ENCODE assay signal across 14 mouse cellular contexts in the genomic region with DNA sequence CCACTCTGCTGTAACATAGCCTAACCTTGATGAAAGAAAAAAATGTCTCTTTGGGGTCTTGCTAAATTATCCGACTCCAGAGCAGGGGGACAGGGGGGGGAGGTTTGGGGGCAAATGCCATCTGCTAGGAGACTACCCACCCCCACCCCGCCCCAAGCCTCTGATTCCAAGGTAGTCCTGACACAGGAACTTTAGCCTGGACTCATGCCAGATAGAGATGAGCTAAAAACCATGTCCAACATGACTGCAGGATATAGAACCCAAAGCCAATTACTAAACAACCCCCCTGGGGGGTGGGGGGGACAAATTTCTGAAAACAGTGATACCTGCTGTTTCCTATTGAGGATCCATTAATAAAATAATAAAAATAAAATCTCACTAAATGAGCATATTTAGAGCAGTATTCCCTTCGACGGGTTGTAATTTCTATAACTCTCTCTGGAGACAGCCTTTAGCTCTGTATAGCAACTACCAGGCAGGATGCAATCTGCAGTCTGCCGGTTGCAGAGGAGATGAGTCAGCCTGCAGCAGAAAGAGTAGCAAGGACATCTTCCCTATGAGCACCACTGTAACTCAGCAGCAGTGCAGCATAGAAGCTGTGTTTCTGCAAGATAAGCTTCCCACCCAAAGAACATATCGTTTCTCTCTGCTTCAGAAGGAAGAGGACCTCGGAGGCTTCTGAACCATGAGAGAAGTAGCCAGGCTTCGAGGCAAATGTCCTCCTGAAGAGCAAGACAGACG. TPM values are rescaled to one million over a fixed set of nuclear protein-coding genes. Genes with fewer than 3 reads are reported as not detected.
DNase-seq lines count a peak whose midpoint lies in the region; ATAC-seq and TF ChIP-seq lines count a peak whose summit lies in the region.
"Had no signal": no experiment of that assay in that cellular context is flagged by ENCODE, and none has a peak within 500 bp of the region (broad histone marks: within the 10 kb centered on the region; RNA-seq: fewer than 3 reads in every experiment).

No protein-coding gene starts in this region.

- no peaks in the 10 kb centered on the region for H3K79me2 ChIP-seq in MEL (ENCODE audit: control insufficient read depth, insufficient read depth, low read length, poor library complexity)

- no peak for TF ChIP-seq RAD21 in MEL (IDR thresholded peaks at IDR 0.05; ENCODE audit: low read depth, low read length)

- no peak for DNase-seq in hindbrain, embryonic 10.5 days (ENCODE audit: low spot score)
- DNase-seq in hindbrain, embryonic 11.5 days (ENCODE audit: low spot score): no peak
- peak; percentile 63 for DNase-seq in MEL (ENCODE audit: low read depth, low spot score)
- peak; percentile 25 for DNase-seq in liver, postnatal 0 days
- DNase-seq in kidney, postnatal 4 days: no peak
- DNase-seq in cerebellum, postnatal 14 days: no peak
- no peak for DNase-seq in kidney, postnatal 14 days

- H3K9ac ChIP-seq in hindbrain, embryonic 11.5 days (ENCODE audit: low read depth, low read length): no peak overlapping the region
- no peak overlapping the region for H3K9ac ChIP-seq in MEL (ENCODE audit: control insufficient read depth, low read depth, low read length, poor library complexity, severe bottlenecking)
- peak overlapping the region; percentile 21; the same call in 1 of the 2 replicates for H3K9ac ChIP-seq in liver, postnatal 0 days (replicated peaks)

- peak; percentile 33 to 57; a peak in 3 of 4 replicates for TF ChIP-seq EP300 in MEL (IDR thresholded peaks at IDR 0.05; ENCODE audit: low read depth in 1 of 2, low read length in 2 of 2)
- peak; percentile 87 for TF ChIP-seq EP300 in liver, postnatal 0 days (IDR thresholded peaks at IDR 0.05; ENCODE audit: low read depth)

- H3K27me3 ChIP-seq in hindbrain, embryonic 10.5 days (ENCODE audit: insufficient read depth, poor library complexity, severe bottlenecking): no peaks in the 10 kb centered on the region
- H3K27me3 ChIP-seq in hindbrain, embryonic 11.5 days (ENCODE audit: control insufficient read depth, insufficient read depth, low read length): no peaks in the 10 kb centered on the region
- H3K27me3 ChIP-seq in MEL (ENCODE audit: control insufficient read depth in 1 of 2, insufficient read depth in 2 of 2, low read length in 2 of 2): no peaks in the 10 kb centered on the region
- no peaks in the 10 kb centered on the region for H3K27me3 ChIP-seq in liver, postnatal 0 days (ENCODE audit: insufficient read depth, low read length)

- TF ChIP-seq POLR2A in MEL (IDR thresholded peaks at IDR 0.05; ENCODE audit: control insufficient read depth in 1 of 2, insufficient read depth in 1 of 2, low read depth in 1 of 2, low read length in 2 of 2, poor library complexity in 1 of 2): no peak

- peak overlapping the region; percentile 56; the same call in 1 of the 2 replicates for H3K27ac ChIP-seq in hindbrain, embryonic 10.5 days
- H3K27ac ChIP-seq in hindbrain, embryonic 11.5 days (ENCODE audit: low read depth, low read length): no peak overlapping the region
- no peak overlapping the region for H3K27ac ChIP-seq in MEL (ENCODE audit: control insufficient read depth, low read depth, low read length)
- H3K27ac ChIP-seq in liver, postnatal 0 days (ENCODE audit: low read depth): peak overlapping the region; percentile 80
- H3K27ac ChIP-seq: forebrain, embryonic 10.5 days had no signal

- H3K36me3 ChIP-seq in hindbrain, embryonic 10.5 days: no peaks in the 10 kb centered on the region
- no peaks in the 10 kb centered on the region for H3K36me3 ChIP-seq in hindbrain, embryonic 11.5 days (ENCODE audit: control insufficient read depth, insufficient read depth, low read length)
- H3K36me3 ChIP-seq in MEL (ENCODE audit: control insufficient read depth in 1 of 2, insufficient read depth in 2 of 2, low read length in 2 of 2): peaks cover 0 to 6% of the 10 kb centered on the region in 2 experiments; a peak in 2 of 4 replicates
- no peaks in the 10 kb centered on the region for H3K36me3 ChIP-seq in liver, postnatal 0 days (replicated peaks; ENCODE audit: insufficient read depth, low read length)
- H3K36me3 ChIP-seq: forebrain, embryonic 10.5 days had no signal

- no peaks in the 10 kb centered on the region for H3K9me3 ChIP-seq in hindbrain, embryonic 10.5 days
- H3K9me3 ChIP-seq in hindbrain, embryonic 11.5 days (ENCODE audit: control insufficient read depth, low read length): no peaks in the 10 kb centered on the region
- no peaks in the 10 kb centered on the region for H3K9me3 ChIP-seq in MEL (replicated peaks; ENCODE audit: insufficient read depth, low read length)
- H3K9me3 ChIP-seq in liver, postnatal 0 days (ENCODE audit: low read length): no peaks in the 10 kb centered on the region
- H3K9me3 ChIP-seq: forebrain, embryonic 10.5 days had no signal

- 74% methylated on average over 9 of the region's 9 CpGs for WGBS in hindbrain, embryonic 10.5 days
- 76% methylated on average over 9 of the region's 9 CpGs for WGBS in hindbrain, embryonic 11.5 days
- 54% methylated on average over 9 of the region's 9 CpGs for WGBS in liver, postnatal 0 days (ENCODE audit: insufficient replicate concordance)

- H3K4me2 ChIP-seq in hindbrain, embryonic 11.5 days (replicated peaks; ENCODE audit: low read depth, low read length): no peak overlapping the region
- peak overlapping the region; percentile 70 for H3K4me2 ChIP-seq in liver, postnatal 0 days (ENCODE audit: low read depth, low read length)

- H3K4me1 ChIP-seq in hindbrain, embryonic 10.5 days (replicated peaks): peaks cover 13% of the 10 kb centered on the region; the same call in 1 of the 2 replicates
- no peaks in the 10 kb centered on the region for H3K4me1 ChIP-seq in hindbrain, embryonic 11.5 days (replicated peaks; ENCODE audit: control insufficient read depth, insufficient read depth, low read length)
- H3K4me1 ChIP-seq in MEL (ENCODE audit: control insufficient read depth in 1 of 2, insufficient read depth in 2 of 2, low read length in 2 of 2): peaks cover 0 to 16% of the 10 kb centered on the region in 2 experiments; a peak in 2 of 4 replicates
- H3K4me1 ChIP-seq in liver, postnatal 0 days (ENCODE audit: insufficient read depth): peaks cover 11% of the 10 kb centered on the region

- no peak for TF ChIP-seq CTCF in MEL (IDR thresholded peaks at IDR 0.05 in 2 of 3, conservative IDR thresholded peaks at IDR 0.05 in 1 of 3; ENCODE audit: control insufficient read depth in 1 of 3, insufficient read depth in 1 of 3, low read depth in 2 of 3, low read length in 3 of 3, poor library complexity in 1 of 3, severe bottlenecking in 1 of 3)
- TF ChIP-seq CTCF in liver, postnatal 0 days (IDR thresholded peaks at IDR 0.05; ENCODE audit: low read depth): no peak

- no peak for ATAC-seq in hindbrain, embryonic 11.5 days (ENCODE audit: low FRiP score)
- ATAC-seq in common myeloid progenitor, adult 5-6 weeks (replicated peaks; ENCODE audit: low read depth, poor library complexity, severe bottlenecking): peak; percentile 86
- peak; percentile 86 for ATAC-seq in liver, postnatal 0 days
- ATAC-seq: inflammation-experienced regulatory T-cells, adult 6 months had no signal

- H3K4me3 ChIP-seq in hindbrain, embryonic 10.5 days: no peak overlapping the region
- no peak overlapping the region for H3K4me3 ChIP-seq in hindbrain, embryonic 11.5 days (ENCODE audit: low read depth, low read length)
- H3K4me3 ChIP-seq in MEL (ENCODE audit: control insufficient read depth in 1 of 2, insufficient read depth in 1 of 2, low read depth in 2 of 2, low read length in 2 of 2): no peak overlapping the region
- peak overlapping the region; percentile 32 for H3K4me3 ChIP-seq in liver, postnatal 0 days (ENCODE audit: low read depth, low read length)
- H3K4me3 ChIP-seq: forebrain, embryonic 10.5 days had no signal

TF ChIP-seq in MEL, 35 proteins besides CTCF, POLR2A, EP300 and RAD21:
- TF ChIP-seq CHD2 (IDR thresholded peaks at IDR 0.05; ENCODE audit: low read length) (no peak), GATA1 (IDR thresholded peaks at IDR 0.05; ENCODE audit: low read depth, low read length) (peak; percentile 52), MYB (IDR thresholded peaks at IDR 0.05; ENCODE audit: low read depth, low read length) (no peak), UBTF (IDR thresholded peaks at IDR 0.05; ENCODE audit: borderline replicate concordance, insufficient read depth, low read depth, low read length) (no peak), TAL1 (IDR thresholded peaks at IDR 0.05; ENCODE audit: low read length) (peak; percentile 71), HCFC1 (IDR thresholded peaks at IDR 0.05; ENCODE audit: low read depth, low read length) (no peak), MAX (IDR thresholded peaks at IDR 0.05; ENCODE audit: low read length) (no peak)

RNA-seq across cellular contexts. Expression of gene Tbx19, which starts 55.1 kb away (rescaled TPM):
- polyA plus RNA-seq in hindbrain, embryonic 10.5 days (2016; fragmentation: Nextera tagmentation; extraction: Ambion mirVana): not detected in 2 replicates
- polyA plus RNA-seq in hindbrain, embryonic 11.5 days (2014; fragmentation: Nextera tagmentation; extraction: Ambion mirVana): not detected in 2 replicates
- total RNA-seq in MEL (2012; rRNA removed): not detected in 2 replicates
- polyA plus RNA-seq in MEL (2012; ENCODE audit: insufficient read depth in 1 of 2, insufficient read length in 2 of 2, low read depth in 1 of 2, low replicate concordance in 2 of 2, missing spikeins in 1 of 2): under 1 TPM in 1 of 2 experiments, not detected in 1; 0.19 TPM
- total RNA-seq in common myeloid progenitor, adult 5-6 weeks (2017): not detected in 2 replicates
- 0.04 and 0.06 TPM in 2 replicates for polyA plus RNA-seq in liver, postnatal 0 days (2015; fragmentation: Nextera tagmentation; extraction: Ambion mirVana)
- total RNA-seq: ES-E14; left cerebral cortex, postnatal 25 days had no signal
- polyA plus RNA-seq: forebrain, embryonic 10.5 days; inflammation-experienced regulatory T-cells, adult 6 months; neural tube, embryonic 11.5 days; stomach, embryonic 16.5 days had no signal

Comparison
In these comparisons a context has a peak if more than half of its experiments do, and no peak if none do; other contexts are left out.
1. H3K27ac ChIP-seq: peak in hindbrain, embryonic 10.5 days (single experiment) and liver, postnatal 0 days (single experiment); none in hindbrain, embryonic 11.5 days (single experiment) and MEL (single experiment).
2. DNase-seq: peak in MEL (single experiment) and liver, postnatal 0 days (single experiment); none in hindbrain, embryonic 10.5 days (single experiment), hindbrain, embryonic 11.5 days (single experiment), kidney, postnatal 4 days (0 of 2), cerebellum, postnatal 14 days (0 of 2) and kidney, postnatal 14 days (single experiment).